Mouse (Mus musculus) thymus, postnatal 14 days (tissue): ENCODE results near the gene Defa20.
"Not testable (repeated sequence)": the region's sequence is repeated elsewhere in the genome, so short reads cannot be mapped to it uniquely, and the experiment has no call there.

Source experiments
- DNase-seq: peaks from one replicate; pipeline ENCODE4 v3.0.0; 2021

The Defa20 gene

GRCm38 (mm10) chr8:21508958-21509357, at the start of gene Defa20:
Gene Defa20 (plus strand): TSS chr8:21509258.
- not testable (repeated sequence) for DNase-seq

- not testable (repeated sequence) for DNase-seq
Observed at GRCm38 (mm10) chr8:21528732-21529131, 19.7 kb downstream of the Defa20 start, which contains the start of gene Defa32. Gene Defa32 (plus strand): TSS chr8:21529032.
